Mouse (Mus musculus) ES-Bruce4 (cell line): ENCODE measurements around the gene Tnip1. TPM values are rescaled to one million over a fixed set of nuclear protein-coding genes. Genes with fewer than 3 reads are reported as not detected.

Experiments
- H3K27ac ChIP-seq: 2 replicates; pipeline ENCODE4 v1.5.1; 2012; ENCODE audit warnings: low read length, inconsistent platforms; ENCODE audit not compliant: insufficient read depth
- H3K27me3 ChIP-seq: 2 replicates; pipeline ENCODE4 v1.6.1; 2012; ENCODE audit warnings: mild to moderate bottlenecking, low read length, inconsistent platforms; ENCODE audit not compliant: control insufficient read depth, poor library complexity, insufficient read depth, severe bottlenecking
- H3K36me3 ChIP-seq: 2 replicates; pipeline ENCODE4 v1.6.1; 2012; ENCODE audit warnings: inconsistent platforms, mild to moderate bottlenecking, low read length, moderate library complexity; ENCODE audit not compliant: control insufficient read depth, poor library complexity, insufficient read depth, severe bottlenecking
- H3K4me1 ChIP-seq: one replicate; pipeline ENCODE4 v1.8.1; 2011; ENCODE audit warnings: low read length; ENCODE audit not compliant: control insufficient read depth, insufficient read depth
- H3K4me3 ChIP-seq: 2 replicates; pipeline ENCODE4 v1.5.1; 2011; ENCODE audit warnings: low read depth, mild to moderate bottlenecking, low read length
- H3K9ac ChIP-seq: 2 replicates; pipeline ENCODE4 v1.6.1; 2012; ENCODE audit warnings: low read depth, mild to moderate bottlenecking, inconsistent platforms; ENCODE audit not compliant: poor library complexity, severe bottlenecking
- H3K9me3 ChIP-seq: replicated peaks from 2 replicates; pipeline ENCODE4 v1.6.1; 2012; ENCODE audit warnings: mild to moderate bottlenecking, low read length, inconsistent platforms; ENCODE audit not compliant: control insufficient read depth, poor library complexity, insufficient read depth, severe bottlenecking
- CTCF ChIP-seq: IDR thresholded peaks from one replicate; pipeline ENCODE4 v1.8.1; 2011; ENCODE audit warnings: low read depth, low read length
- EP300 ChIP-seq: IDR thresholded peaks from 2 replicates; pipeline ENCODE4 v1.6.1; 2011; ENCODE audit warnings: low read depth, low read length; ENCODE audit not compliant: insufficient read depth
- POLR2A ChIP-seq: IDR thresholded peaks from one replicate; pipeline ENCODE4 v1.8.1; 2011; ENCODE audit warnings: low read length; ENCODE audit not compliant: insufficient read depth
- polyA plus RNA-seq: library from polyadenylated mRNA; stranded (reverse); fragments of >200 nt; gene quantifications from 2 replicates; pipeline ENCODE4 v1.2.4, GENCODE M21; 2011; ENCODE audit warnings: low read depth; ENCODE audit not compliant: missing spikeins, insufficient read depth, insufficient read length

Gene Tnip1
- polyA plus RNA-seq, 1 experiment: 33.2 TPM

GRCm38 (mm10) chr11:54929290-54929689 is 33.4 kb downstream of the Tnip1 start:
- Histone ChIP-seq H3K4me3 (no peak overlapping the region), H3K9me3 (no peaks in the 10 kb centered on the region), H3K27ac (no peak overlapping the region), H3K36me3 (peaks cover 31% of the 10 kb centered on the region), H3K27me3 (no peaks in the 10 kb centered on the region), H3K9ac (no peak overlapping the region), H3K4me1 (no peaks in the 10 kb centered on the region)
- TF ChIP-seq POLR2A: no peak
- TF ChIP-seq CTCF: no peak
- no peak for TF ChIP-seq EP300

- TF ChIP-seq CTCF (no peak), POLR2A (no peak), EP300 (no peak)
These were observed 33.8 kb downstream of the Tnip1 start for GRCm38 (mm10) chr11:54928886-54929285.

GRCm38 (mm10) chr11:54928219-54928618 is 34.5 kb downstream of the Tnip1 start:
- H3K9ac ChIP-seq: no peak overlapping the region
- no peak for TF ChIP-seq CTCF
- no peak for TF ChIP-seq POLR2A
- TF ChIP-seq EP300: no peak
- no peak overlapping the region for H3K27ac ChIP-seq
- no peaks in the 10 kb centered on the region for H3K27me3 ChIP-seq
- H3K4me3 ChIP-seq: no peak overlapping the region
- no peaks in the 10 kb centered on the region for H3K4me1 ChIP-seq
- H3K9me3 ChIP-seq: no peaks in the 10 kb centered on the region
- peaks cover 35% of the 10 kb centered on the region for H3K36me3 ChIP-seq

More at GRCm38 (mm10) chr11:54928886-54929285, 33.8 kb downstream of the Tnip1 start:
- Histone ChIP-seq H3K9me3 (no peaks in the 10 kb centered on the region), H3K4me3 (no peak overlapping the region), H3K27ac (no peak overlapping the region), H3K4me1 (no peaks in the 10 kb centered on the region), H3K27me3 (no peaks in the 10 kb centered on the region), H3K36me3 (peaks cover 35% of the 10 kb centered on the region), H3K9ac (no peak overlapping the region)

GRCm38 (mm10) chr11:54927346-54928140 is 35.2 kb downstream of the Tnip1 start:
- Histone ChIP-seq H3K9ac (no peak overlapping the region), H3K9me3 (no peaks in the 10 kb centered on the region), H3K4me1 (no peaks in the 10 kb centered on the region), H3K36me3 (peaks cover 34% of the 10 kb centered on the region), H3K4me3 (no peak overlapping the region), H3K27me3 (no peaks in the 10 kb centered on the region), H3K27ac (no peak overlapping the region)
- TF ChIP-seq POLR2A (no peak), CTCF (peak; percentile 79)

- H3K9me3 ChIP-seq: no peaks in the 10 kb centered on the region
- no peak for TF ChIP-seq POLR2A
- no peak for TF ChIP-seq CTCF
- no peak for TF ChIP-seq EP300
- peaks cover 38% of the 10 kb centered on the region for H3K36me3 ChIP-seq
- no peaks in the 10 kb centered on the region for H3K27me3 ChIP-seq
- H3K9ac ChIP-seq: no peak overlapping the region
- no peaks in the 10 kb centered on the region for H3K4me1 ChIP-seq
- no peak overlapping the region for H3K27ac ChIP-seq
- H3K4me3 ChIP-seq: no peak overlapping the region
These were observed 38.6 kb downstream of the Tnip1 start for GRCm38 (mm10) chr11:54924145-54924544.

GRCm38 (mm10) chr11:54922488-54922887 is 40.2 kb downstream of the Tnip1 start:
- no peak for TF ChIP-seq POLR2A
- TF ChIP-seq CTCF: no peak
- no peak for TF ChIP-seq EP300
- no peak overlapping the region for H3K27ac ChIP-seq
- H3K9me3 ChIP-seq: no peaks in the 10 kb centered on the region
- no peak overlapping the region for H3K9ac ChIP-seq
- peaks cover 33% of the 10 kb centered on the region for H3K36me3 ChIP-seq
- H3K27me3 ChIP-seq: no peaks in the 10 kb centered on the region
- H3K4me1 ChIP-seq: no peaks in the 10 kb centered on the region
- no peak overlapping the region for H3K4me3 ChIP-seq
